Mouse (Mus musculus): ENCODE data around the gene Pir. TPM values are rescaled to one million over a fixed set of nuclear protein-coding genes. Genes with fewer than 3 reads are reported as not detected.

Gene Pir
- polyA plus RNA-seq, 1 experiment, result 3.5 TPM

- Histone ChIP-seq H3K4me3 (replicated peaks) (no peak overlapping the region), H3K4me1 (no peaks in the 10 kb centered on the region), H3K9me3 (peaks cover 7% of the 10 kb centered on the region; the same call in 1 of the 2 replicates), H3K36me3 (replicated peaks; ENCODE audit: low read length) (no peaks in the 10 kb centered on the region), H3K27me3 (replicated peaks) (peaks cover 5% of the 10 kb centered on the region)
- TF ChIP-seq FLI1 (IDR thresholded peaks at IDR 0.05; ENCODE audit: low read length) (no peak), GATA1 (IDR thresholded peaks at IDR 0.05; ENCODE audit: borderline replicate concordance, low read length) (no peak)
Observed at GRCm38 (mm10) chrX:164323391-164323913, 54.3 kb downstream of the Pir start.

- TF ChIP-seq GATA1 (IDR thresholded peaks at IDR 0.05; ENCODE audit: borderline replicate concordance, low read length) (no peak), FLI1 (IDR thresholded peaks at IDR 0.05; ENCODE audit: low read length) (no peak)
- Histone ChIP-seq H3K27me3 (replicated peaks) (no peaks in the 10 kb centered on the region), H3K4me1 (no peaks in the 10 kb centered on the region), H3K9me3 (no peaks in the 10 kb centered on the region), H3K36me3 (replicated peaks; ENCODE audit: low read length) (no peaks in the 10 kb centered on the region), H3K4me3 (replicated peaks) (no peak overlapping the region)
Observed at GRCm38 (mm10) chrX:164330351-164330750, 61.2 kb downstream of the Pir start.

GRCm38 (mm10) chrX:164330766-164331165 is 61.6 kb downstream of the Pir start:
- no peaks in the 10 kb centered on the region for H3K27me3 ChIP-seq (replicated peaks)
- no peaks in the 10 kb centered on the region for H3K36me3 ChIP-seq (replicated peaks; ENCODE audit: low read length)
- no peaks in the 10 kb centered on the region for H3K9me3 ChIP-seq
- no peaks in the 10 kb centered on the region for H3K4me1 ChIP-seq
- no peak overlapping the region for H3K4me3 ChIP-seq (replicated peaks)
- TF ChIP-seq GATA1 (IDR thresholded peaks at IDR 0.05; ENCODE audit: borderline replicate concordance, low read length) (no peak), FLI1 (IDR thresholded peaks at IDR 0.05; ENCODE audit: low read length) (no peak)

- no peak overlapping the region for H3K4me3 ChIP-seq (replicated peaks)
- H3K27me3 ChIP-seq (replicated peaks), result peaks cover 2% of the 10 kb centered on the region
- no peaks in the 10 kb centered on the region for H3K4me1 ChIP-seq
- no peaks in the 10 kb centered on the region for H3K36me3 ChIP-seq (replicated peaks; ENCODE audit: low read length)
- TF ChIP-seq GATA1 (IDR thresholded peaks at IDR 0.05; ENCODE audit: borderline replicate concordance, low read length), result no peak
- TF ChIP-seq FLI1 (IDR thresholded peaks at IDR 0.05; ENCODE audit: low read length), result no peak
- H3K9me3 ChIP-seq, result no peaks in the 10 kb centered on the region
Observed at GRCm38 (mm10) chrX:164338591-164338990, 69.4 kb downstream of the Pir start.

- H3K4me1 ChIP-seq, result no peaks in the 10 kb centered on the region
- H3K4me3 ChIP-seq (replicated peaks), result no peak overlapping the region
- TF ChIP-seq GATA1 (IDR thresholded peaks at IDR 0.05; ENCODE audit: borderline replicate concordance, low read length), result no peak
- TF ChIP-seq FLI1 (IDR thresholded peaks at IDR 0.05; ENCODE audit: low read length), result no peak
- H3K36me3 ChIP-seq (replicated peaks; ENCODE audit: low read length), result no peaks in the 10 kb centered on the region
- peaks cover 7% of the 10 kb centered on the region for H3K27me3 ChIP-seq (replicated peaks)
- H3K9me3 ChIP-seq, result no peaks in the 10 kb centered on the region
Observed at GRCm38 (mm10) chrX:164345359-164345938, 76.3 kb downstream of the Pir start.

- peaks cover 5% of the 10 kb centered on the region for H3K27me3 ChIP-seq (replicated peaks)
- no peak for TF ChIP-seq FLI1 (IDR thresholded peaks at IDR 0.05; ENCODE audit: low read length)
- TF ChIP-seq GATA1 (IDR thresholded peaks at IDR 0.05; ENCODE audit: borderline replicate concordance, low read length), result no peak
- no peak overlapping the region for H3K4me3 ChIP-seq (replicated peaks)
- H3K36me3 ChIP-seq (replicated peaks; ENCODE audit: low read length), result no peaks in the 10 kb centered on the region
- no peaks in the 10 kb centered on the region for H3K9me3 ChIP-seq
- H3K4me1 ChIP-seq, result no peaks in the 10 kb centered on the region
Observed at GRCm38 (mm10) chrX:164348937-164349336, 79.8 kb downstream of the Pir start.

- H3K36me3 ChIP-seq (replicated peaks; ENCODE audit: low read length), result no peaks in the 10 kb centered on the region
- no peaks in the 10 kb centered on the region for H3K4me1 ChIP-seq
- H3K4me3 ChIP-seq (replicated peaks), result no peak overlapping the region
- peaks cover 4% of the 10 kb centered on the region for H3K27me3 ChIP-seq (replicated peaks)
- no peaks in the 10 kb centered on the region for H3K9me3 ChIP-seq
- TF ChIP-seq FLI1 (IDR thresholded peaks at IDR 0.05; ENCODE audit: low read length) (no peak), GATA1 (IDR thresholded peaks at IDR 0.05; ENCODE audit: borderline replicate concordance, low read length) (no peak)
Observed at GRCm38 (mm10) chrX:164365153-164365865, 96.1 kb downstream of the Pir start.

- no peak for TF ChIP-seq FLI1 (IDR thresholded peaks at IDR 0.05; ENCODE audit: low read length)
- TF ChIP-seq GATA1 (IDR thresholded peaks at IDR 0.05; ENCODE audit: borderline replicate concordance, low read length), result no peak
Observed at GRCm38 (mm10) chrX:164370576-164370975, 101.4 kb downstream of the Pir start.

GRCm38 (mm10) chrX:164373081-164373480 is 103.9 kb downstream of the Pir start, which contains the start of gene Vegfd:
Gene Vegfd, plus strand, starts transcription at chrX:164373378.
- no peak for TF ChIP-seq GATA1 (IDR thresholded peaks at IDR 0.05; ENCODE audit: borderline replicate concordance, low read length)
- TF ChIP-seq FLI1 (IDR thresholded peaks at IDR 0.05; ENCODE audit: low read length), result no peak
- H3K36me3 ChIP-seq (replicated peaks; ENCODE audit: low read length), result no peaks in the 10 kb centered on the region
- no peaks in the 10 kb centered on the region for H3K27me3 ChIP-seq (replicated peaks)
- no peaks in the 10 kb centered on the region for H3K4me1 ChIP-seq
- no peak within 1 kb of the TSS for H3K4me3 ChIP-seq (replicated peaks)
- no peaks in the 10 kb centered on the region for H3K9me3 ChIP-seq

More at GRCm38 (mm10) chrX:164370576-164370975, 101.4 kb downstream of the Pir start:
- Histone ChIP-seq H3K4me3 (replicated peaks) (no peak overlapping the region), H3K27me3 (replicated peaks) (no peaks in the 10 kb centered on the region), H3K9me3 (no peaks in the 10 kb centered on the region), H3K4me1 (no peaks in the 10 kb centered on the region), H3K36me3 (replicated peaks; ENCODE audit: low read length) (no peaks in the 10 kb centered on the region)

- TF ChIP-seq FLI1 (IDR thresholded peaks at IDR 0.05; ENCODE audit: low read length), result no peak
- no peak for TF ChIP-seq GATA1 (IDR thresholded peaks at IDR 0.05; ENCODE audit: borderline replicate concordance, low read length)
- Histone ChIP-seq H3K36me3 (replicated peaks; ENCODE audit: low read length) (no peaks in the 10 kb centered on the region), H3K4me3 (replicated peaks) (no peak overlapping the region), H3K27me3 (replicated peaks) (no peaks in the 10 kb centered on the region), H3K4me1 (no peaks in the 10 kb centered on the region), H3K9me3 (no peaks in the 10 kb centered on the region)
Observed at GRCm38 (mm10) chrX:164374586-164374985, 105.4 kb downstream of the Pir start.
